ENCODE assay signal across 36 mouse cellular contexts in the genomic region with DNA sequence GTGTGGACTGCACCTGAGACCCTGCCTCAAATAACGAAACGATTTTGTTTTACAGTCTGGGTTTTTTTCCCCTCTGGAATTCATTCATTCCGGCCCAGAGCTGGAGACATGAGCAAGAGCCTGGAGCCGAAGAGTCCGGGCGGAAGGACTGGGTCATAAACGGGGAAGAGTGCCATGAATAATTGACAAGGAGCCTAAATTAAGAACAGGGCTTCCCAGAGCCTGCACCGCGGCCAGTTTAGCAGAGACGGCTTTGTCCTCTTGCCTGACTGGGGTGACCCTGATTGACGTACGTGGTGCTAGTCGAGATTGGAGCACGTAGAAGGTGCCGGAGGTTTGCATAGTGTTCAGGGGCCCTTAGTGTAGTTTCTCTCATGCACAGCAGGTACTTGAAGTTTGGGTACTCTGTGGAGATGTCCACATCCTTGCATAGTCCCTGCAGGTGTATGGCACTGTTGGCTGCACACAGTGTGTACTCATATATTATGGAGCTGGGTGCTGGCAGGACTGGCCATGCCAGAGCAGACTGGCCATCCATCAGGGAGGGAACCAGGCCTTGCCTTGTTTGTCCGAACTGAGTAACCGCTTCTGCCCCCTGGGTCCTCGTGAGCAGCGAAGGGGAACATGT. TPM values are rescaled to one million over a fixed set of nuclear protein-coding genes. Genes with fewer than 3 reads are reported as not detected.
A peak's percentile ranks its signal among the peaks of the same experiment; 100 is the strongest.
DNase-seq lines count a peak whose midpoint lies in the region; ATAC-seq and TF ChIP-seq lines count a peak whose summit lies in the region.
"Had no signal": no experiment of that assay in that cellular context is flagged by ENCODE, and none has a peak within 500 bp of the region (broad histone marks: within the 10 kb centered on the region; RNA-seq: fewer than 3 reads in every experiment).

No protein-coding gene starts in this region.

- peaks cover 64% of the 10 kb centered on the region for H3K4me1 ChIP-seq in kidney, embryonic 15.5 days
- no peaks in the 10 kb centered on the region for H3K4me1 ChIP-seq in kidney, adult 2 months (ENCODE audit: control insufficient read depth, insufficient read depth, low read length)
- H3K4me1 ChIP-seq in E14TG2a.4 (replicated peaks; ENCODE audit: low read depth, low read length): peaks cover 84% of the 10 kb centered on the region

- TF ChIP-seq POLR2A in kidney, adult 2 months (IDR thresholded peaks at IDR 0.05; ENCODE audit: low read depth, low read length): no peak

- WGBS in kidney, embryonic 15.5 days: 84% methylated on average over 19 of the region's 19 CpGs
- WGBS in kidney, adult 2 months: 72% methylated on average over 19 of the region's 19 CpGs

- H3K9ac ChIP-seq in kidney, embryonic 15.5 days: no peak overlapping the region
- H3K9ac ChIP-seq: embryonic facial prominence, embryonic 12.5 days; forebrain, embryonic 15.5 days; hindbrain, embryonic 12.5 days; lung, embryonic 15.5 days had no signal

- intact Hi-C loops in gastrocnemius, adult 2 months (cut with DNase I): no loop called here

- peaks cover 34% of the 10 kb centered on the region for H3K27me3 ChIP-seq in kidney, embryonic 15.5 days
- peaks cover 5% of the 10 kb centered on the region for H3K27me3 ChIP-seq in kidney, adult 2 months (replicated peaks; ENCODE audit: control insufficient read depth, insufficient read depth, low read length)
- H3K27me3 ChIP-seq in E14TG2a.4 (ENCODE audit: insufficient read depth, low read length): peaks cover 73% of the 10 kb centered on the region
- H3K27me3 ChIP-seq: forebrain, embryonic 15.5 days had no signal

- no peak overlapping the region for H3K4me2 ChIP-seq in kidney, embryonic 15.5 days
- H3K4me2 ChIP-seq: embryonic facial prominence, embryonic 12.5 days; hindbrain, embryonic 12.5 days had no signal

- H3K27ac ChIP-seq in gastrocnemius, adult 2 months: no peak overlapping the region
- 0 out of 2 replicates have a peak overlapping the region, but pooled peaks have one; percentile 39 for H3K27ac ChIP-seq in kidney, embryonic 15.5 days
- no peak overlapping the region for H3K27ac ChIP-seq in kidney, adult 2 months (ENCODE audit: insufficient read depth, low read depth, low read length)
- H3K27ac ChIP-seq: hindbrain, embryonic 12.5 days had no signal

- no peak for TF ChIP-seq CTCF in gastrocnemius, adult 2 months (IDR thresholded peaks at IDR 0.05)
- no peak for TF ChIP-seq CTCF in kidney, adult 2 months (conservative IDR thresholded peaks at IDR 0.05; ENCODE audit: insufficient read depth, insufficient read length, low read depth, low read length)
- no peak for TF ChIP-seq CTCF in E14TG2a.4 (conservative IDR thresholded peaks at IDR 0.05; ENCODE audit: low read length)

- ATAC-seq in kidney, embryonic 15.5 days (replicated peaks; ENCODE audit: low FRiP score): no peak

- H3K9me3 ChIP-seq in kidney, embryonic 15.5 days (replicated peaks): peaks cover 3% of the 10 kb centered on the region; the same call in 1 of the 2 replicates
- no peaks in the 10 kb centered on the region for H3K9me3 ChIP-seq in E14TG2a.4 (ENCODE audit: low read length)
- H3K9me3 ChIP-seq: embryonic facial prominence, embryonic 12.5 days; forebrain, embryonic 15.5 days; heart, embryonic 10.5 days; hindbrain, embryonic 12.5 days; lung, embryonic 15.5 days; megakaryocyte, embryonic 14.5 days had no signal

- DNase-seq in adrenal gland, adult 8-10 months: peak; percentile 19
- no peak for DNase-seq in adrenal gland, postnatal 14 days
- DNase-seq in gastrocnemius, adult 2 months: peak; percentile 15
- no peak for DNase-seq in gastrocnemius, adult 18-20 months (ENCODE audit: low spot score)
- DNase-seq in kidney, adult 2 months: no peak
- DNase-seq in right cerebral cortex, postnatal 25 days: no peak
- DNase-seq: cerebellum, postnatal 36 days; gastrocnemius, postnatal 10 days; kidney, adult 9 months; kidney, postnatal 14 days; layer of hippocampus, adult 9-11 months; liver; lung, postnatal 4 days; midbrain, embryonic 14.5 days; spleen, adult 18-20 months; thymus, postnatal 14 days had no signal

- H3K36me3 ChIP-seq in kidney, embryonic 15.5 days: no peaks in the 10 kb centered on the region
- no peaks in the 10 kb centered on the region for H3K36me3 ChIP-seq in kidney, adult 2 months (ENCODE audit: control insufficient read depth, insufficient read depth, low read length)
- no peaks in the 10 kb centered on the region for H3K36me3 ChIP-seq in E14TG2a.4 (ENCODE audit: insufficient read depth, low read length)
- H3K36me3 ChIP-seq: embryonic facial prominence, embryonic 12.5 days; forebrain, embryonic 15.5 days; heart, embryonic 10.5 days; hindbrain, embryonic 12.5 days; lung, embryonic 15.5 days had no signal

- H3K4me3 ChIP-seq in gastrocnemius, adult 2 months: no peak overlapping the region
- no peak overlapping the region for H3K4me3 ChIP-seq in kidney, embryonic 15.5 days (replicated peaks)
- no peak overlapping the region for H3K4me3 ChIP-seq in kidney, adult 2 months (ENCODE audit: insufficient read depth, low read depth, low read length)
- H3K4me3 ChIP-seq in E14TG2a.4 (replicated peaks; ENCODE audit: low read length): peak overlapping the region; percentile 11; the same call in 1 of the 2 replicates
- H3K4me3 ChIP-seq: hindbrain, embryonic 12.5 days; lung, embryonic 15.5 days had no signal

RNA-seq across cellular contexts. Expression of a gene that starts 1.0 kb away (rescaled TPM):
- 100 to 1,000 TPM; 253 to 392 (median 313) TPM for total RNA-seq in adrenal gland, adult 8-10 months (2022)
- total RNA-seq in adrenal gland, postnatal 14 days (2021): 97.0 and 102 TPM in 2 replicates
- total RNA-seq in gastrocnemius, adult 2 months (2021): 10 to 100 TPM; 29.6 to 43.1 TPM
- 10 to 100 TPM; 30.8 to 38.3 TPM for total RNA-seq in gastrocnemius, adult 18-20 months (2021)
- polyA plus RNA-seq in kidney, embryonic 15.5 days (2015; fragmentation: Nextera tagmentation; extraction: Ambion mirVana): 81.5 and 95.6 TPM in 2 replicates
- polyA plus RNA-seq in kidney, adult 2 months (2012; rRNA removed): 38.8 and 48.0 TPM in 2 replicates

RNA-seq across cellular contexts. Expression of a gene that starts 34.9 kb away (rescaled TPM):
- total RNA-seq in adrenal gland, adult 8-10 months (2022): not detected
- total RNA-seq in adrenal gland, postnatal 14 days (2021): not detected in 2 replicates
- not detected for total RNA-seq in gastrocnemius, adult 2 months (2021)
- not detected for total RNA-seq in gastrocnemius, adult 18-20 months (2021)
- not detected in 2 replicates for polyA plus RNA-seq in kidney, embryonic 15.5 days (2015; fragmentation: Nextera tagmentation; extraction: Ambion mirVana)
- 0.17 and 0.52 TPM in 2 replicates for polyA plus RNA-seq in kidney, adult 2 months (2012; rRNA removed)
- total RNA-seq: adrenal gland, adult 18-20 months; gastrocnemius, postnatal 10 days; hindbrain, postnatal 0 days; left cerebral cortex, adult 18-20 months; left cerebral cortex, postnatal 14 days; neutrophil, adult 5-6 weeks had no signal
- polyA plus RNA-seq: embryonic facial prominence, embryonic 12.5 days; heart, embryonic 10.5 days; heart, postnatal 0 days; hindbrain, embryonic 12.5 days; hindbrain, postnatal 0 days; intestine, embryonic 16.5 days; limb, embryonic 11.5 days; liver, embryonic 16.5 days; lung, embryonic 15.5 days; midbrain, embryonic 14.5 days; neural tube, embryonic 11.5 days; stomach, embryonic 16.5 days; urinary bladder, adult 2 months had no signal

Comparison
In these comparisons a context has a peak if more than half of its experiments do, and no peak if none do; other contexts are left out.
1. DNase-seq: peak in adrenal gland, adult 8-10 months (single experiment) and gastrocnemius, adult 2 months (single experiment); none in adrenal gland, postnatal 14 days (single experiment), gastrocnemius, adult 18-20 months (single experiment), kidney, adult 2 months (single experiment) and right cerebral cortex, postnatal 25 days (single experiment).